Mouse (Mus musculus) cortical plate, adult 2 months (tissue): ENCODE measurements around the gene Idh3g.
A peak's percentile ranks its signal among the peaks of the same experiment; 100 is the strongest.

ENCODE experiments used
- CTCF ChIP-seq: fragments of 200-500 bp; IDR thresholded peaks from 2 replicates; pipeline ENCODE4 v1.5.1; 2011; ENCODE audit warnings: mild to moderate bottlenecking, control low read depth, low read length; ENCODE audit not compliant: insufficient read depth; ENCODE audit errors: extremely low read depth
- POLR2A ChIP-seq: fragments of 200-500 bp; IDR thresholded peaks from 2 replicates; pipeline ENCODE4 v1.6.1; 2011; ENCODE audit warnings: mild to moderate bottlenecking, low read length, control low read depth; ENCODE audit not compliant: insufficient read depth; ENCODE audit errors: extremely low read depth

GRCm38 (mm10) chrX:73774168-73774760 lies 12.4 kb downstream of the Idh3g start, which contains the start of gene Srpk3:
- TF ChIP-seq CTCF (no peak), POLR2A (peak; percentile 42; the same call in 1 of the 2 replicates)
